Mouse (Mus musculus): ENCODE data around the gene Cnga3. TPM values are rescaled to one million over a fixed set of nuclear protein-coding genes. Genes with fewer than 3 reads are reported as not detected.

Gene Cnga3
- polyA plus RNA-seq, 1 experiment from 2014 or later, result not detected

- Histone ChIP-seq H3K4me3 (no peak overlapping the region), H3K9me3 (no peaks in the 10 kb centered on the region), H3K36me3 (no peaks in the 10 kb centered on the region), H3K4me2 (no peak overlapping the region), H3K4me1 (replicated peaks) (peaks cover 22% of the 10 kb centered on the region), H3K27me3 (no peaks in the 10 kb centered on the region), H3K9ac (no peak overlapping the region), H3K27ac (no peak overlapping the region)
- 96% methylated on average over 4 of the region's 4 CpGs for WGBS
- ATAC-seq (ENCODE audit: low FRiP score), result no peak
These were observed 95.8 kb downstream of the Cnga3 start for GRCm38 (mm10) chr1:37309939-37310515.

Other genes starting within 250 kb of the Cnga3 start
- 0.61 and 1.5 TPM in 2 replicates for gene Vwa3b, start 187.8 kb upstream of the Cnga3 start, polyA plus RNA-seq (2015; fragmentation: Nextera tagmentation; extraction: Ambion mirVana)
- gene Inpp4a, start 85.4 kb downstream of the Cnga3 start, polyA plus RNA-seq (2015; fragmentation: Nextera tagmentation; extraction: Ambion mirVana), result 59.1 and 60.9 TPM in 2 replicates
- 54.8 and 56.1 TPM in 2 replicates for gene Coa5, start 215.7 kb downstream of the Cnga3 start, polyA plus RNA-seq (2015; fragmentation: Nextera tagmentation; extraction: Ambion mirVana)
- 125 and 127 TPM in 2 replicates for gene Unc50, start 215.7 kb downstream of the Cnga3 start, polyA plus RNA-seq (2015; fragmentation: Nextera tagmentation; extraction: Ambion mirVana)

All from hindbrain, embryonic 13.5 days (tissue).